Mouse (Mus musculus): ENCODE results near the gene Brms1. TPM values are rescaled to one million over a fixed set of nuclear protein-coding genes. Genes with fewer than 3 reads are reported as not detected.

The Brms1 gene
- total RNA-seq, 2 experiments from 2014 or later, result 6.6 to 8.8 TPM

GRCm38 (mm10) chr19:5036577-5036976, 4.6 kb upstream of the Brms1 start:
- intact Hi-C loops (cut with DNase I), result no loop called here
- no peak for DNase-seq (ENCODE audit: extremely low spot score in 1 of 2, low spot score in 2 of 2)

DNA sequence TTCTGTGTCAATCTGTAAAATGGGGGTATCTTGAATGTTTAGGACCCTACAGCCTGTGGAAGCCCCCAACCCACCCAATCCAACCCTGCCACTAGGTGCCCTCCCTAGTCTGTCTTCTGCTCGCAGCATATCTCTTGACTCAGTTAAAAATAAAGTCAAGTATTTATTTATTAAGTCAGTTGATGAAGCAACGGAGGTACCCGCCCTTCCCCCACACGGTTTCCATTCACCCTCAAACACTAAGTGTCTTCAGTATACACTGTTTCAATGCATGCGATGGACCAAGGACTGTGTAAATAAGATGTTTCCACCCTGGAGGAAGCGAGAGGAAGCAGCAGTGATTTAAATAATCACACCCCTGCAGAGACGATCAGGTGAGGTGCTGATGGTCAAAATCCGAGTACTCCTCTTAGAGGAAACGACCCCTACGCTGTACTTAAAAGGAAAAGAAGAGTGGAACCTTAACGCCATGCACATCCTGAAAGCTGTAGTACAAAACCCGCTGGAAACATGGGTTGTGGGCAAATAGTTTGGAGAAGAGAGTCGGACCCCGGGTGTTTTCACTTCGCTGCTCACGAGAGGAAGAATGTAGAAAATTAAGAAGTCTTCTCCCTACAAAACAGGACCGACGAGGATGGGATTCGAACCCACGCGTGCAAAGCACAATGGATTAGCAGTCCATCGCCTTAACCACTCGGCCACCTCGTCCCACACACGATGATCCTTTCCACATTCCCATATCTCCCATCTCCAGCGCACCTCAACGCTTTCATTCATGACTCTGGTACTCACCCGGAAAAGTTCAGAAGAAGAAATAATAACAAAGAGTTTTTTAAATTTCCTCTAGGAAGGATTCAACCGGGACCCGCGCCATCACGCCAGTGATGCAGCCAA, 3.2 kb upstream of the Brms1 start:
- intact Hi-C loops (cut with DNase I), result no loop called here
- DNase-seq (ENCODE audit: extremely low spot score in 1 of 2, low spot score in 2 of 2), result peak; percentile 77 to 82

- intact Hi-C loops (cut with DNase I), result no loop called here
- peak; percentile 89 to 95 for DNase-seq (ENCODE audit: extremely low spot score in 1 of 2, low spot score in 2 of 2)
These were observed 2.4 kb upstream of the Brms1 start, which contains the start of the genes B4gat1 and AC124502.3 for GRCm38 (mm10) chr19:5038709-5039156. Gene B4gat1, plus strand, starts transcription at chr19:5038826. Gene AC124502.3, plus strand, starts transcription at chr19:5038891.

GRCm38 (mm10) chr19:5039301-5040114, 1.6 kb upstream of the Brms1 start:
- DNase-seq (ENCODE audit: extremely low spot score in 1 of 2, low spot score in 2 of 2), result peak in 1 of 2 experiments; percentile 50
- intact Hi-C loops (cut with DNase I), result no loop called here

- no peak for DNase-seq (ENCODE audit: extremely low spot score in 1 of 2, low spot score in 2 of 2)
- intact Hi-C loops (cut with DNase I), result no loop called here
These were observed 434 bp downstream of the Brms1 start for GRCm38 (mm10) chr19:5041588-5041987.

DNA sequence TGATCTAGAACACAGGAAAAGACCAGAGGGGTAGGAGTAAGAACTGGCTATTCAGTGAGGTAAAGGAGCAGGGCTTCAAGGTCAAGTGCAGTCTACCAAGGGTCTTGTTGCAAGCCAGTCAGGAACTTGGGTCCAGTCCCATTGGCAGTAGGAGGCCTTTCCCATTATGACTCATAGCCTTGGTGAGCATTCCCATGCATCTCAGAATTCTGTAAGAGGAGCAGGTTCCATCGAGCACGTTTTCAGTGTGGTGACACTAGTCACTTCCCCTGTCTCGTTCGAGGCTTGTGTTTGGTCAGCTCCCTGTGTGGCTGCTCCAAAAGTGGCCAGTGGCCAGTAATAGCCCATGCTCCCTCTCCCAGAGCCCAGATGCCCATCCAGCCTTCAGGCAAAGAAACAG, 4.4 kb downstream of the Brms1 start:
- no peak for DNase-seq (ENCODE audit: extremely low spot score in 1 of 2, low spot score in 2 of 2)
- intact Hi-C loops (cut with DNase I), result no loop called here

- intact Hi-C loops (cut with DNase I), result no loop called here
These were observed 7.2 kb downstream of the Brms1 start for GRCm38 (mm10) chr19:5048138-5049056.

GRCm38 (mm10) chr19:5049325-5049724, 8.2 kb downstream of the Brms1 start:
- DNase-seq (ENCODE audit: extremely low spot score in 1 of 2, low spot score in 2 of 2), result no peak
- intact Hi-C loops (cut with DNase I), result no loop called here

More at GRCm38 (mm10) chr19:5048138-5049056, 7.2 kb downstream of the Brms1 start:
- DNase-seq (ENCODE audit: extremely low spot score in 1 of 2, low spot score in 2 of 2), result peak in 1 of 2 experiments; percentile 68

DNA sequence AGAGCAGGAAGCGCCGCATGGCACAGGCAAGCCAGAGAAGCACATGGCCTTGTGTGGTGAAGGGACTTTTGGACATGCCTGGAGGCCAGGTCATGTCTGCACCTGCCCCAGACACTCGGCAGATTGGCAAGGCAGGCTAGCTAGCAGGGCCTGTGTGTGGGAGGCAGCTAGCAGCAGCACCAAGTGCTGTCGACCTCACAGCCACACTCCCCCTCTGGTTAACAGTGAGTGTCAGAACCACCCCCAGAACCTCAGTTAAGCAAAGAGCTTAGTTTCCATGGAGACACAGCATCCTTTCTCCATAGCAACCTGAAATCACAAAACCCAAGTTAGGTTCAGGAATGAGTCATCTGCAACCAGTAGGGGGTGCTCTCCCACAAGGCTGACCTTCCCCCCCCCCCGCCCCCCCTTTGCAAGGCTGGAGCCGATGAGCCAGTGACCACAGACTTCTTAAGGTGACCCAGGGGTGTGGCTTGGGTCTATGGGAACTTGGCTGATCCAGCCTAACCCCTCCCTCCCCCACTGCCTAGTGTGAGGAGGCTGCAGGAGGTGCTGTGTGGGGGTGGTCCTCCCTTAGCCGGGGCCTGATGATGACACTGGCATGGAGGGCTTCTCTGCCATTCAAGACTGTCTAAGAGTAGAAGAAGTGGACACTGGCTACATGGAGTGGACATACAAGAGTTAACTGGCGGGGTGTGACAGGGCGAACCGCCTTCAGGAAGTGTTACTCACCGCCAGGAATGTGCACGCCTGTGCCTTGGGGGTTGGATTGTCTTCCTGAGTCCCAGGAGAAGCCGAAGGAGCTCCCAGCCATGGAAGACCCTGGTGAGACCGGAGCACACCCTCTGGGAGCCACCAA, 9.1 kb downstream of the Brms1 start, which contains the start of gene Rin1:
Gene Rin1, plus strand, starts transcription at position 435 of the 859 bp plus-strand sequence.
- intact Hi-C loops (cut with DNase I), result no loop called here
- peak; percentile 70 to 71 for DNase-seq (ENCODE audit: extremely low spot score in 1 of 2, low spot score in 2 of 2)

DNA sequence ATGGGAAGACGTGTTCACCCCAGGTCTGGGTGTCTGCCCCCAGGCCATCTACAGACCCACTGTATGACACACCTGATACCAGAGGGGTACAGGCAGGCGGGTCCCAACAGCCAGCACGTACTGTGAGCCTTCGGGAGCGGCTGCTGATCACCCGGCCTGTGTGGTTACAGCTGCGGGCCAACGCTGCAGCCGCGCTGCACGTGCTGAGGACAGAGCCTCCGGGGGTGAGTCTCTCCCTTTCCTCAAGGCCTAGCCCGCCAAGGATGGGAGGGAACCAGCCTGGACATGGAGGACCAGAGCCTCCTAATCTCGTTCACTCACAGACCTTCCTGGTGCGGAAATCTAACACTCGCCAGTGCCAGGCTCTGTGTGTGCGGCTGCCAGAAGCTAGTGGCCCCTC, 9.9 kb downstream of the Brms1 start:
- peak in 1 of 2 experiments; percentile 60 for DNase-seq (ENCODE audit: extremely low spot score in 1 of 2, low spot score in 2 of 2)
- intact Hi-C loops (cut with DNase I), result no loop called here

DNA sequence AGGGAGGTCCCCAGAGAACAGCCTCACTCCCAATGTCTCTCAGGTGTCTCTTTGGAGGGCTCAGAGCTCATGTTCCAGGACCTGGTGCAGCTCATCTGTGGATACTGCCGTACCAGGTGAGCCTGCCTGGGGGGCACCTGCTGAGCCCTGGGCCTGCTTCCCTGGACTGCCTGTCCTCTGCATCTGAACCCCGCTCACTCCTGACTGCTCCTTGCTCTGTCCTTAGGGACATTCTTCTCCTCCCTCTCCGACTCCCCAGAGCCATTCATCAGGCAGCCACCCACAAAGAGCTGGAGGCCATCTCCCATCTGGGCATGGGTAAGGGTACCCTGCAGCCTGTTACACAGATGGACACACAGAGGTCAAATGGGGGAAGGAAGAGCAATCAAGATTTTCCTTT, 10.4 kb downstream of the Brms1 start:
- no peak for DNase-seq (ENCODE audit: extremely low spot score in 1 of 2, low spot score in 2 of 2)
- intact Hi-C loops (cut with DNase I), result no loop called here

- no peak for DNase-seq (ENCODE audit: extremely low spot score in 1 of 2, low spot score in 2 of 2)
These were observed 11.1 kb downstream of the Brms1 start for GRCm38 (mm10) chr19:5052166-5052822.

GRCm38 (mm10) chr19:5052853-5053252, 11.7 kb downstream of the Brms1 start:
- no peak for DNase-seq (ENCODE audit: extremely low spot score in 1 of 2, low spot score in 2 of 2)
- intact Hi-C loops (cut with DNase I), result no loop called here

More at GRCm38 (mm10) chr19:5052166-5052822, 11.1 kb downstream of the Brms1 start:
- intact Hi-C loops (cut with DNase I), result no loop called here

DNA sequence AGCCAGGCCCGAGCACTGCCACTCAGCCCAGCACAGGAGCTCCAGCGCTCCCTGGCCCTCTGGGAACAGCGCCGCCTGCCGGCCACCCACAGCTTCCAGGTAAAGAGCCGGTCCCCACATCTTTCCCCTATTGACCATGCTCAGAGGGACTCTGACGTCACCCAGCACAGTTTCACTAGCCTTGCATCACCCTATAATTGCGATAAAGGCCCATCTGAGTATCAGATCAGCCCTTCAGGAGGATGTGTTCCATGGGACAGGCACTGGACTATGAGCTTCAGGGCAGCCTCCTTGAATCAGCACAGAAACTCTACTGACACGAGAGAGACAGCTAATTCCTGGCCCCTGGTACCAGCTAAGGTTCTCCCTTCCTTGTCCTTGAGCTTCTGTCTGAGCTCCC, 12.8 kb downstream of the Brms1 start:
- intact Hi-C loops (cut with DNase I), result no loop called here
- peak in 1 of 2 experiments; percentile 71 for DNase-seq (ENCODE audit: extremely low spot score in 1 of 2, low spot score in 2 of 2)

DNA sequence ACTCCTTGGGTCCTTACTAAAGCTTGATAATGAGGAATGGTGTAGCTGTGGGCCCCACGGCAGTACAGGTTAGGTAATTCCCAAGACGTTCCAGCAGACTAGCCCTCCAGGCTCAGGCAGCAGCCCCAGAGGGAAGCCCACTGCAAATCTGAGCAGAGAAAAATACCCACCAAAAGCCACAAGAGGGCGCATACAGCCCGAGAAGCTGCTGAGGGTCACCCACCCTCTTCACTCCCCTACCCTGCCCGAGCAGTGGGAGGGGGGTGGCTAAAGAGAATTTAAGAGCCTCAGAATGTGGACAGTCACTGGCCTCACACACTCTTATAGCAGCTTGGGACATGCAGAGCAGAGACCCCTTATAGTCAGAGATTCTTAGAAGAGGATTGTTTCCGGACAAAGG, 15.1 kb downstream of the Brms1 start:
- intact Hi-C loops (cut with DNase I), result loop anchor here (2.0 kb wide), 1 partner anchor 17 kb away; no protein-coding TSS in a partner anchor
- DNase-seq (ENCODE audit: extremely low spot score in 1 of 2, low spot score in 2 of 2), result peak in 1 of 2 experiments; percentile 66

GRCm38 (mm10) chr19:5057876-5058775, 17.0 kb downstream of the Brms1 start:
- intact Hi-C loops (cut with DNase I), result loop anchor here (2.0 kb wide), 1 partner anchor 15 kb away; no protein-coding TSS in a partner anchor
- no peak for DNase-seq (ENCODE audit: extremely low spot score in 1 of 2, low spot score in 2 of 2)
